Mouse (Mus musculus) CH12.LX (cell line): ENCODE measurements around the gene Ankrd26. TPM values are rescaled to one million over a fixed set of nuclear protein-coding genes. Genes with fewer than 3 reads are reported as not detected.
A peak's percentile ranks its signal among the peaks of the same experiment; 100 is the strongest.

Source experiments
- DNase-seq: peaks from one replicate; pipeline ENCODE4 v3.0.0-alpha.2; 2013; ENCODE audit errors: extremely low read depth
- H3K27ac ChIP-seq: 2 replicates; pipeline ENCODE4 v1.5.1; 2012; ENCODE audit warnings: low read depth, mild to moderate bottlenecking, control low read depth, moderate library complexity; ENCODE audit not compliant: insufficient read depth
- H3K27me3 ChIP-seq: replicated peaks from 2 replicates; pipeline ENCODE3; 2012; ENCODE audit warnings: inconsistent platforms
- H3K36me3 ChIP-seq, 2 experiments: replicated peaks in 1 of 2; 2 replicates each; pipeline versions ENCODE3 to v1.6.1; 2012; ENCODE audit warnings: inconsistent platforms in 1 of 2, low read length in 1 of 2, mild to moderate bottlenecking in 1 of 2, mixed read lengths in 1 of 2, moderate library complexity in 1 of 2; ENCODE audit not compliant: control insufficient read depth in 1 of 2, insufficient read depth in 1 of 2
- H3K4me1 ChIP-seq, 2 experiments: 2 replicates each; pipeline ENCODE4 v1.6.1; 2012; ENCODE audit warnings: inconsistent platforms in 1 of 2, moderate library complexity in 1 of 2; ENCODE audit not compliant: insufficient read depth in 2 of 2, control insufficient read depth in 1 of 2
- H3K4me2 ChIP-seq: 2 replicates; pipeline ENCODE4 v1.6.1; 2012; ENCODE audit warnings: low read depth, mild to moderate bottlenecking, control low read depth; ENCODE audit not compliant: poor library complexity, insufficient read depth, severe bottlenecking
- H3K4me3 ChIP-seq, 3 experiments: fragments of 150-350 bp in 1 of 3; sonication (generic) in 1 of 3; replicated peaks in 1 of 3; 2 replicates each; pipeline versions ENCODE3 to v1.5.1; 2011 to 2012; ENCODE audit warnings: low read depth in 2 of 3, low read length in 2 of 3, mild to moderate bottlenecking in 2 of 3, moderate library complexity in 2 of 3, control low read depth in 1 of 3, improper control_type of control experiment in 1 of 3, inconsistent platforms in 1 of 3, mixed read lengths in 1 of 3; ENCODE audit not compliant: poor library complexity in 1 of 3
- H3K79me2 ChIP-seq: replicated peaks from 2 replicates; pipeline ENCODE4 v1.6.1; 2012; ENCODE audit warnings: mild to moderate bottlenecking, moderate library complexity; ENCODE audit not compliant: control insufficient read depth, poor library complexity, insufficient read depth, severe bottlenecking; ENCODE audit errors: extremely low read depth
- H3K9ac ChIP-seq: 2 replicates; pipeline ENCODE4 v1.6.1; 2012; ENCODE audit warnings: low read depth, mild to moderate bottlenecking, control low read depth, moderate library complexity; ENCODE audit not compliant: insufficient read depth
- H3K9me3 ChIP-seq: replicated peaks from 2 replicates; pipeline ENCODE3; 2012; ENCODE audit warnings: low read length, inconsistent platforms, mixed read lengths
- BHLHE40 ChIP-seq: IDR thresholded peaks from 2 replicates; pipeline ENCODE4 v1.6.1; 2011; ENCODE audit warnings: mild to moderate bottlenecking, low read depth, low read length, improper control_type of control experiment
- EP300 ChIP-seq: IDR thresholded peaks from 2 replicates; pipeline ENCODE4 v1.6.1; 2011; ENCODE audit warnings: low read length, improper control_type of control experiment
- JUN ChIP-seq: IDR thresholded peaks from 2 replicates; pipeline ENCODE4 v1.6.1; 2011; ENCODE audit warnings: low read depth, mild to moderate bottlenecking, low read length, improper control_type of control experiment, moderate library complexity; ENCODE audit not compliant: insufficient read depth
- JUND ChIP-seq: conservative IDR thresholded peaks from 2 replicates; pipeline ENCODE4 v1.6.1; 2011; ENCODE audit warnings: low read depth, low read length, improper control_type of control experiment
- MAFK ChIP-seq: IDR thresholded peaks from 2 replicates; pipeline ENCODE4 v1.6.1; 2011; ENCODE audit warnings: low read length, improper control_type of control experiment; ENCODE audit not compliant: insufficient replicate concordance
- MAZ ChIP-seq: IDR thresholded peaks from 2 replicates; pipeline ENCODE4 v1.6.1; 2012; ENCODE audit warnings: low read depth, mild to moderate bottlenecking, inconsistent platforms, low read length, improper control_type of control experiment, moderate library complexity
- MYC ChIP-seq: IDR thresholded peaks from 2 replicates; pipeline ENCODE4 v1.6.1; 2011; ENCODE audit warnings: low read depth, mild to moderate bottlenecking, improper control_type of control experiment, low read length
- NELFE ChIP-seq: IDR thresholded peaks from 2 replicates; pipeline ENCODE4 v1.6.1; 2011; ENCODE audit warnings: low read depth, low read length, improper control_type of control experiment
- PAX5 ChIP-seq: IDR thresholded peaks from 2 replicates; pipeline ENCODE4 v1.6.1; 2012; ENCODE audit warnings: low read length, inconsistent platforms, mixed read lengths
- POLR2AphosphoS2 ChIP-seq: IDR thresholded peaks from 2 replicates; pipeline ENCODE4 v1.6.1; 2011; ENCODE audit warnings: low read depth, low read length, improper control_type of control experiment
- USF1 ChIP-seq: IDR thresholded peaks from 2 replicates; pipeline ENCODE4 v1.6.1; 2014; ENCODE audit warnings: low read depth, mild to moderate bottlenecking, inconsistent platforms, low read length, improper control_type of control experiment
- USF2 ChIP-seq: conservative IDR thresholded peaks from 2 replicates; pipeline ENCODE4 v1.6.1; 2011; ENCODE audit warnings: low read depth, low read length, improper control_type of control experiment
- ZC3H11A ChIP-seq: IDR thresholded peaks from 2 replicates; pipeline ENCODE4 v1.6.1; 2012; ENCODE audit warnings: low read depth, mild to moderate bottlenecking, inconsistent platforms, low read length, improper control_type of control experiment
- dilution Hi-C: fragments of 300-500 bp; cut with MboI; formaldehyde crosslinking; loops from 2 replicates; pipeline ENCODE4 v1.14.3; 2020; ENCODE audit warnings: low sequenced_read_pairs; ENCODE audit not compliant: extremely low pct_unique_long_range_greater_than_20kb, extremely low pct_ligation_motif_present
- in situ Hi-C: fragments of 300-500 bp; cut with MboI; formaldehyde crosslinking; loops from 3 replicates; pipeline ENCODE4 v1.14.3; 2019; ENCODE audit warnings: low sequenced_read_pairs, low pct_ligation_motif_present, low pct_unique_long_range_greater_than_20kb, mixed read lengths
- polyA plus RNA-seq: library from polyadenylated mRNA; unstranded; fragments of >175 nt; gene quantifications from 2 replicates; pipeline ENCODE4 v1.2.1, GENCODE M21; 2012; ENCODE audit warnings: low read depth; ENCODE audit not compliant: insufficient read length
- total RNA-seq, 2 experiments: library from RNA; depleted of rRNA; stranded (reverse); fragments of 300-350 nt in 1 of 2; fragments of >200 nt in 1 of 2; gene quantifications; 2 replicates each; pipeline ENCODE4 v1.2.3; 2012 to 2014

Gene Ankrd26
- total and polyA plus RNA-seq, 3 experiments: 5.2 to 9.4 (median 8.1) TPM

DNA sequence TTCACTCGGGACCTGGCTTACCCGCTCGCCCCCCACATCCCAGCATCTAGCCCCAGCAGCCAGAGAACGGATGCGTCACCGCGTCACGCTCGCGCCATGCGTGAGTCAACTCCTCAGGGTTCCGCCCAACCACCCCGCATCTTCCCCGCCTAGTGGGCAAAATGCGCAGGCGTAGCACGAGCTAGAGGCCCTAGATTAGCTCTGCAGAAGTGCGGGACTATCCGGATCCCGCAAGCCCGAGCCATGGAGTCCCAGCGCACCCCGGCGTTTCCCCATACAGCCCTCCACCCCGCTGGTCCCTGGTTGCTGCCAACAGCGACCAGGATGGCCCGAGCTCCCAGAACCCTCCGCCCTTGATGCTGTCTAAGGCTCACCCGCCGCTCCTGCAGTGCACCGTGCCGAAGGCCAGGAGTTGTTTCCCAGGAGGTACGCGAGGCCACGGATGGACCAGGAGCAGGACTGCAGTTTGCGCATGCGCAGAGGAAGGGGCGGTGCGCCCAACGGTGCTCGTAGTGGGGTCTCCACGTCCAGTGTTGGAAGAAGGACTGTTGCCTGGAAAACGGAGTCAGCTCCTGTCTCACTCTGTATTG, 106.9 kb downstream of the Ankrd26 start, which contains the start of gene Zfp248 (continued):
- TF ChIP-seq JUN: no peak
- no peak for TF ChIP-seq ZC3H11A
- TF ChIP-seq POLR2AphosphoS2: 0 out of 2 replicates have a peak, but pooled peaks have one; percentile 43
- TF ChIP-seq BHLHE40: peak; percentile 42
- no peak for TF ChIP-seq PAX5
- TF ChIP-seq USF1: no peak
- TF ChIP-seq MYC: peak; percentile 54; the same call in 1 of the 2 replicates
- no peak for TF ChIP-seq EP300
- no peak for TF ChIP-seq JUND

DNA sequence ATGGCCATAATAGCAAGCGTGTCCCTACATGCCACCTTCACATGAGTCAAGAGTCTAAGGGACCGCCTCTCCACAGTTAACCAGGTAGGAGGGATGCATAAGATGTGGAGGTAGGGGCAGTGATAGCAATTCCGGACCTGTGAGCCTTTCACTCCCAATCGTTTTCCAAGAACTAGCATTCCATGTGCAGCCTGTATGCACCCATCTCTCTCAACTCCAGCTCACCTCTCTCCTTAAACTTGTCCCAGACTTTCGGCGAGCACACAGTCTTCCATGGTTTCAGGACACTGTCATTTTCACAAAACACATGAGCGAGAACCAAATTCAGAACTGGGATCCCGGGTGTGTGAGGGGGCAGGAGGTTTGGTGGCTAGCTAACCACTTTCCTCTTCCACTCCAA, 107.6 kb downstream of the Ankrd26 start:
- no peak for TF ChIP-seq USF2
- TF ChIP-seq USF1: no peak
- TF ChIP-seq MAZ: no peak
- no peak for TF ChIP-seq NELFE
- TF ChIP-seq MAFK: no peak
- TF ChIP-seq, all 38 proteins: peak for 0
- peak overlapping the region; percentile 30 for H3K4me2 ChIP-seq
- dilution Hi-C loops: no loop called here
- H3K27me3 ChIP-seq: no peaks in the 10 kb centered on the region
- no peaks in the 10 kb centered on the region for H3K9me3 ChIP-seq
- H3K36me3 ChIP-seq: peaks cover 0 to 10% of the 10 kb centered on the region in 2 experiments
- peak overlapping the region; percentile 81 to 89 (median 86) for H3K4me3 ChIP-seq
- peaks cover 4 to 23% of the 10 kb centered on the region in 2 experiments; a peak in 3 of 4 replicates for H3K4me1 ChIP-seq
- no peaks in the 10 kb centered on the region for H3K79me2 ChIP-seq
- H3K9ac ChIP-seq: peak overlapping the region; percentile 70; the same call in 1 of the 2 replicates
- in situ Hi-C loops: no loop called here
- peak; percentile 7 for DNase-seq
- H3K27ac ChIP-seq: no peak overlapping the region

Other genes with a start within 250 kb of the Ankrd26 start
- gene Bms1, start 142.8 kb downstream of the Ankrd26 start, total RNA-seq (2012; rRNA removed): 57.0 and 72.4 TPM in 2 replicates
- 40.7 and 45.8 TPM in 2 replicates for gene Bms1, start 142.8 kb downstream of the Ankrd26 start, total RNA-seq (2014; rRNA removed)
- 108 and 109 TPM in 2 replicates for gene Bms1, start 142.8 kb downstream of the Ankrd26 start, polyA plus RNA-seq
- gene Zfp248, start 106.7 kb downstream of the Ankrd26 start, total RNA-seq (2012; rRNA removed): 3.1 and 3.6 TPM in 2 replicates
- 3.5 and 3.7 TPM in 2 replicates for gene Zfp248, start 106.7 kb downstream of the Ankrd26 start, total RNA-seq (2014; rRNA removed)
- gene Zfp248, start 106.7 kb downstream of the Ankrd26 start, polyA plus RNA-seq: 3.5 and 4.2 TPM in 2 replicates
- 0.04 and 0.08 TPM in 2 replicates for gene Zfp9, start 82.9 kb downstream of the Ankrd26 start, total RNA-seq (2012; rRNA removed)
- gene Zfp9, start 82.9 kb downstream of the Ankrd26 start, total RNA-seq (2014; rRNA removed): 0.08 and 0.16 TPM in 2 replicates
- not detected in 2 replicates for gene Zfp9, start 82.9 kb downstream of the Ankrd26 start, polyA plus RNA-seq